Mouse (Mus musculus) right cerebral cortex, postnatal 25 days (tissue): ENCODE data around the gene Gm8906.
"Not testable (repeated sequence)": the region's sequence is repeated elsewhere in the genome, so short reads cannot be mapped to it uniquely, and the experiment has no call there.

Experiments used
- DNase-seq: peaks from one replicate; pipeline ENCODE4 v3.0.0; 2022

Gm8906 gene

DNA sequence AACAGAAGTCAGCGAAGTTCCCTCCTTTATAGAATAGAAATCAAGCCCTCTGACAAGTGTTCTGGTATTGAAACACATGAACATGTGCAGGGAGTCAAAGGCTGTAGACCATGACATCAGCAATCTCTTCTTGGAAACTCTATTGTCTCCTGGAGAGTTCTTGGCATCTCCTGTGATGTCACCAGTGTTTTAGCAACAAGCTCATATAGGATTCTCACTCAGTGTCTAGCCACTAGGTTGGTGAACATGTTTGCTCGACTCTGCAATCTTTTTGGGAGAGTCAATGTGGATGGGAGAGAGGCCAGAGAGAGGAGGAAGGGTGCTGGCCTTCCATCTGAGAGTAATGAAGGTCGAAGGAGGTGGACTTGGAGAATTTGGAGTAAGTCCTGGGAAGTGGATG lies at the start of gene Gm8906:
Gene Gm8906, plus strand, starts transcription at position 301 of the 400 bp plus-strand sequence.
- DNase-seq: not testable (repeated sequence)
